Mouse (Mus musculus) intestine, embryonic 14.5 days (tissue): ENCODE data around the gene Hace1. TPM values are rescaled to one million over a fixed set of nuclear protein-coding genes. Genes with fewer than 3 reads are reported as not detected.
"Not testable (repeated sequence)": the region's sequence is repeated elsewhere in the genome, so short reads cannot be mapped to it uniquely, and the experiment has no call there.

ENCODE experiments used
- ATAC-seq: fragments of 200-750 bp; cut with Nextera tagmentation; replicated peaks from 2 replicates; pipeline ENCODE4 v1.8.0; 2017; ENCODE audit warnings: low read depth, moderate number of reproducible peaks, moderate TSS enrichment, moderate library complexity; ENCODE audit not compliant: low FRiP score, low TSS enrichment
- DNase-seq: peaks from one replicate; pipeline ENCODE4 v3.0.0-alpha.2; 2018; ENCODE audit warnings: low spot score
- H3K27ac ChIP-seq: fragments of 300-500 bp; sonication (generic); 2 replicates; pipeline ENCODE4 v1.5.1; 2014; ENCODE audit warnings: low read depth, mild to moderate bottlenecking, control low read depth
- H3K27me3 ChIP-seq: fragments of 300-500 bp; sonication (generic); replicated peaks from 2 replicates; pipeline ENCODE4 v1.6.1; 2014; ENCODE audit warnings: low read length, control low read depth; ENCODE audit not compliant: control insufficient read depth, insufficient read depth
- H3K36me3 ChIP-seq: fragments of 300-500 bp; sonication (generic); 2 replicates; pipeline ENCODE4 v1.6.1; 2014; ENCODE audit warnings: low read length, control low read depth; ENCODE audit not compliant: control insufficient read depth, insufficient read depth
- H3K4me1 ChIP-seq: fragments of 300-500 bp; sonication (generic); replicated peaks from 2 replicates; pipeline ENCODE4 v1.6.1; 2014; ENCODE audit warnings: low read length, control low read depth, mixed read lengths; ENCODE audit not compliant: control insufficient read depth, insufficient read depth
- H3K4me2 ChIP-seq: fragments of 300-500 bp; sonication (generic); 2 replicates; pipeline ENCODE4 v1.6.1; 2014; ENCODE audit warnings: low read length
- H3K4me3 ChIP-seq: fragments of 300-500 bp; sonication (generic); 2 replicates; pipeline ENCODE4 v1.5.1; 2014; ENCODE audit warnings: low read depth, low read length, control low read depth, mixed read lengths
- H3K9ac ChIP-seq: fragments of 300-500 bp; sonication (generic); 2 replicates; pipeline ENCODE4 v1.6.1; 2014; ENCODE audit warnings: mild to moderate bottlenecking, low read length
- H3K9me3 ChIP-seq: fragments of 300-500 bp; sonication (generic); 2 replicates; pipeline ENCODE4 v1.6.1; 2016; ENCODE audit warnings: low read length, control low read depth; ENCODE audit not compliant: control insufficient read depth
- WGBS: fragments of 180-500 bp; shearing (Covaris S2); extraction: QIAGEN DNeasy Blood & Tissue Kit; methylation state at CpG from one replicate; pipeline ENCODE4 v1.1.7; 2014; 5-methylcytosine and 5-hydroxymethylcytosine counted together
- polyA plus RNA-seq: library from polyadenylated mRNA; unstranded; fragments of >200 nt; fragmentation: Nextera tagmentation; extraction: Ambion mirVana; gene quantifications from 2 replicates; pipeline ENCODE4 v1.2.1, GENCODE M21; 2014

The Hace1 gene
- 13.5 and 15.0 TPM in 2 replicates for polyA plus RNA-seq

GRCm38 (mm10) chr10:45577731-45578297 is at the start of gene Hace1:
TSS of gene Hace1 (plus strand) at chr10:45577829.
- ATAC-seq (peak; percentile 93), DNase-seq (peak; percentile 92)
- no peaks in the 10 kb centered on the region for H3K27me3 ChIP-seq
- peak within 1 kb of the TSS; percentile 89 for H3K27ac ChIP-seq
- peak within 1 kb of the TSS; percentile 85 for H3K9ac ChIP-seq
- H3K36me3 ChIP-seq: no peaks in the 10 kb centered on the region
- no peaks in the 10 kb centered on the region for H3K4me1 ChIP-seq
- WGBS: under 1% methylated on average over 74 of the region's 79 CpGs
- H3K4me2 ChIP-seq: peak within 1 kb of the TSS; percentile 56
- H3K9me3 ChIP-seq: no peaks in the 10 kb centered on the region
- peak within 1 kb of the TSS; percentile 77 for H3K4me3 ChIP-seq

- 96% methylated on average over 16 of the region's 16 CpGs for WGBS
- not testable (repeated sequence) for H3K9ac ChIP-seq, H3K27me3 ChIP-seq, H3K9me3 ChIP-seq, H3K4me2 ChIP-seq, DNase-seq, H3K27ac ChIP-seq, H3K4me1 ChIP-seq, ATAC-seq, H3K4me3 ChIP-seq, H3K36me3 ChIP-seq
These were observed 40.3 kb upstream of the Hace1 start for GRCm38 (mm10) chr10:45537334-45537733.

GRCm38 (mm10) chr10:45542726-45543125 is 34.9 kb upstream of the Hace1 start:
- Histone ChIP-seq H3K4me2 (no peak overlapping the region), H3K9me3 (no peaks in the 10 kb centered on the region), H3K9ac (no peak overlapping the region), H3K27me3 (no peaks in the 10 kb centered on the region), H3K27ac (no peak overlapping the region), H3K4me1 (no peaks in the 10 kb centered on the region), H3K36me3 (no peaks in the 10 kb centered on the region), H3K4me3 (no peak overlapping the region)
- no peak for DNase-seq
- ATAC-seq: no peak
- 69% methylated on average over 2 of the region's 2 CpGs for WGBS

- WGBS: 43% methylated on average over 7 of the region's 7 CpGs
- H3K4me3 ChIP-seq: no peak overlapping the region
- H3K9me3 ChIP-seq: 0 out of 2 replicates have a peak, but pooled peaks cover 6% of the 10 kb centered on the region
- no peak overlapping the region for H3K4me2 ChIP-seq
- H3K9ac ChIP-seq: no peak overlapping the region
- ATAC-seq (no peak), DNase-seq (peak; percentile 87)
- H3K27ac ChIP-seq: no peak overlapping the region
- no peaks in the 10 kb centered on the region for H3K4me1 ChIP-seq
- H3K27me3 ChIP-seq: no peaks in the 10 kb centered on the region
- H3K36me3 ChIP-seq: no peaks in the 10 kb centered on the region
These were observed 30.8 kb upstream of the Hace1 start for GRCm38 (mm10) chr10:45546799-45547198.

GRCm38 (mm10) chr10:45578298-45578821 is 731 bp downstream of the Hace1 start:
- ATAC-seq (peak; percentile 88), DNase-seq (peak; percentile 80)
- Histone ChIP-seq H3K9me3 (no peaks in the 10 kb centered on the region), H3K9ac (peak overlapping the region; percentile 85), H3K27ac (peak overlapping the region; percentile 89), H3K27me3 (no peaks in the 10 kb centered on the region), H3K4me3 (peak overlapping the region; percentile 77), H3K4me2 (peak overlapping the region; percentile 56), H3K36me3 (no peaks in the 10 kb centered on the region), H3K4me1 (no peaks in the 10 kb centered on the region)
- WGBS: under 1% methylated on average over 23 of the region's 23 CpGs

- no peaks in the 10 kb centered on the region for H3K4me1 ChIP-seq
- no peak overlapping the region for H3K9ac ChIP-seq
- ATAC-seq: no peak
- 69% methylated on average over 1 of the region's 1 CpGs for WGBS
- H3K27me3 ChIP-seq: no peaks in the 10 kb centered on the region
- H3K27ac ChIP-seq: no peak overlapping the region
- DNase-seq: no peak
- no peak overlapping the region for H3K4me3 ChIP-seq
- no peaks in the 10 kb centered on the region for H3K36me3 ChIP-seq
- H3K4me2 ChIP-seq: no peak overlapping the region
- H3K9me3 ChIP-seq: no peaks in the 10 kb centered on the region
These were observed 5.7 kb downstream of the Hace1 start for GRCm38 (mm10) chr10:45583310-45583709.

GRCm38 (mm10) chr10:45583829-45584228 is 6.2 kb downstream of the Hace1 start:
- H3K27me3 ChIP-seq: no peaks in the 10 kb centered on the region
- ATAC-seq: no peak
- 95% methylated on average over 6 of the region's 6 CpGs for WGBS

GRCm38 (mm10) chr10:45584311-45585102 is 6.9 kb downstream of the Hace1 start:
- H3K4me3 ChIP-seq: no peak overlapping the region
- DNase-seq (no peak), ATAC-seq (no peak)
- no peaks in the 10 kb centered on the region for H3K36me3 ChIP-seq
- no peaks in the 10 kb centered on the region for H3K9me3 ChIP-seq
- no peaks in the 10 kb centered on the region for H3K4me1 ChIP-seq
- no peak overlapping the region for H3K4me2 ChIP-seq
- H3K27ac ChIP-seq: no peak overlapping the region
- H3K27me3 ChIP-seq: no peaks in the 10 kb centered on the region
- WGBS: 90% methylated on average over 12 of the region's 12 CpGs
- H3K9ac ChIP-seq: no peak overlapping the region

More at GRCm38 (mm10) chr10:45583829-45584228, 6.2 kb downstream of the Hace1 start:
- Histone ChIP-seq H3K4me1 (no peaks in the 10 kb centered on the region), H3K9me3 (no peaks in the 10 kb centered on the region), H3K36me3 (no peaks in the 10 kb centered on the region), H3K4me2 (no peak overlapping the region), H3K27ac (no peak overlapping the region), H3K9ac (no peak overlapping the region), H3K4me3 (no peak overlapping the region)
- no peak for DNase-seq
